Mouse (Mus musculus) ovary, postnatal 14 days (tissue): ENCODE data around the gene Galns.

Experiments used
- DNase-seq: peaks from one replicate; pipeline ENCODE4 v3.0.0; 2022; ENCODE audit warnings: low spot score

Gene Galns

DNA sequence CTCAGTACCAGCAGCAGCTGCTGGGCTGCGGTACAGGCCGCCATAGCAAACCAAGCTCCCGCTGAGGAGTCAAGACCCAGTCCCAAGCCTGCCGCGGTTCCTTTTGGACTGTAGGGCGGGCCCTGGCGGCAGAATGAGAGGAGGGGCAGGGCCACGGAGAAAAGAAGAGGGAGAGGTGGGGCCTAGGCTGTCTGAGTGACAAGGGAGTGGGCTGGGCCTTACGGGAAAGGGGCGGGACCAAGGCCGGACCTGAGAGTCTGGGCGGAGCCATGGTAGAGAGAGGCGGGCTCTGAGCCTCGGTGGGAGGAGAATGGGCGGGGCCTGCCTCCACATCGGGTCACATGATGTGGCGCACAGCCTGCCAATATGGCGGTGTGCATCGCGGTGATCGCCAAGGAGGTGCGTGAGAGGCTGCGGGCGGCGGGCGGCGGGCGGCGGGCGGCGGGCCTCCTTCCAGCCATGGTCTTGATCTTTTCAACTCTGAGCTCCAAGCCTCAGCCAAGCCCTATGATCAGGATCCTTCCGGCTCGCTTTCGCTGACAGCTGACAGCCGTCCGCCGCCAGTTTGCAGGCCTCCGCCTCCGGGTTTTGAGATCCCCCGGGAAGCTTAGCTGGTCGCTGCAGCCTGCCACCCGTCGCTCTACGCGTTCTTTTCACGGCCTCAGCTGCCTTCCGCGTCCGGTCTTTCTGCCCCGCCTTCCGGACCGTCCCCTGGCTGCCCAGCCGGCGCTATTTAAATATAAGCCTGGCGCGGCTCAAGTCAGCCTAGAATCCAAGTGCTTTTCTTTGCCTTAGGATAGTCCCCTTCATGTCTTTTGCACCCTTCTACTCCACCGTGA lies at the start of gene Galns, which contains the start of gene Trappc2l:
Gene Galns (minus strand): TSS at position 169 of the 839 bp plus-strand sequence.
Gene Trappc2l (plus strand): TSS at position 346 of the 839 bp plus-strand sequence.
- peak; percentile 91 for DNase-seq

DNA sequence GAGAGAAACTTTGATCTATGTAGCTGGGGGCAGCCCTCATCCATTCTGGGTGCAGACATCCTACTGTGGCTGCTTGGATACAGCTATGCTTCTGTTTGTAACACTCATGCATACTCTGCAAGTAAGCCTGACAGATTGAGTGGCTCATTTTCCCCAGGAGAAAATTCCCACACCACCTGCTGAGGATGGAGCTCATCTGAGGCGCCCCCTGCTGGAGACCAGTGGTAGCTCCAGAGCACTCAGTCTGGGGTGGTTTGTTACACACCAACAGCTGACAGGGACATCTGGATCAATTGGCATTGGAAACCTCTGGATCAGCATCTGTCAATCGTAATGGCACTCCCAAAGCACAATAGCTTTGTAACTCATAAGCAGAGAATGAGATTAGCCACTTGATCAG lies 48.8 kb upstream of the Galns start:
- DNase-seq, result no peak

DNA sequence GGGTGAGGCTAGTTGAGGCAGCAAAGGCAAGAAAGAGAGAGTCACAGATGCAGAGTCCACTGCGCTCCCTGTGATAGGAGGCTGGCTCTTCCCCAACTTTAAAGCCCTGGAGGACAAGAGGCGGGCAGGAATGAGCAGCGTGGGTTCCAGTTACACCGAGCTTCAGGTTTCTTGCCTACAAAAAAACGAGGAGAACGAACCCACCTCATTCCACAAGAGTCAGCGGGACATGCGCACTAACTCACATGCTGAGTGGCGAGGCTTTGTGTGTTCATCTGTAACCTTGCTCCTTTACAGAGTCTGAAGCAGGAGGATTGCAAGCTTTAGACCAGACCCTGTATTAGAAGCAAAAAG lies 47.5 kb upstream of the Galns start:
- no peak for DNase-seq

DNA sequence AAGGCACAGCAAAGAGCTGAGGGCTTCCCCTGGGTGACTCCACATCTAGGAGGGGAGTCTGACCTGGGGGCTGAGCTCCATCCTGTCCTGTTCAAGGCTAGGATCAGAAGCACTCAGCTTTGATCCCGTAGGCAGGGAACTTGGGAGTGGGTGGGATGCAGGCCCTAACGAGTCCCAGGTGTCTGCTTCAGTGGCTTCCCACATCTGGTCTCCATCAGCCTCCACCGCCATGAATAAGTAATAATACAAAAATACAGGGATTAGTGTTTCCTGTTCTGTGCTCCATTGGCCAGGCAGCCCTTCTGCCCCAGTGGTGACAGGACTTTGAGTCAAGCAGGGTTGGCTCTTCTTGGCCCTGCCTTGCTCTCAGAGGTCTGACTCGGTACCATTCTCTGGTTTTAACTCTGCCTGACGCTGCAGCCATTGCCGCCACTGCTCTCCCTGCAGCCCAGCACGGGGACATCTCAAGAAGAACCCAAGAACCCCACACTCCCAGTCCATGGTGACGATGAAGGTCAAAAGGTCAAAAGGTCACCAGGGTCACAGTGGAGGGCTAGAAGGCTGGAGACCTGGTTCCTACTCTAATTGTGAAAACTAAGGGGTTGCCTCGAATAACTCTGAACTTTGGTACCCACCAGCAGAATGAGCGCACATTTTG lies 47.0 kb upstream of the Galns start:
- DNase-seq, result no peak

DNA sequence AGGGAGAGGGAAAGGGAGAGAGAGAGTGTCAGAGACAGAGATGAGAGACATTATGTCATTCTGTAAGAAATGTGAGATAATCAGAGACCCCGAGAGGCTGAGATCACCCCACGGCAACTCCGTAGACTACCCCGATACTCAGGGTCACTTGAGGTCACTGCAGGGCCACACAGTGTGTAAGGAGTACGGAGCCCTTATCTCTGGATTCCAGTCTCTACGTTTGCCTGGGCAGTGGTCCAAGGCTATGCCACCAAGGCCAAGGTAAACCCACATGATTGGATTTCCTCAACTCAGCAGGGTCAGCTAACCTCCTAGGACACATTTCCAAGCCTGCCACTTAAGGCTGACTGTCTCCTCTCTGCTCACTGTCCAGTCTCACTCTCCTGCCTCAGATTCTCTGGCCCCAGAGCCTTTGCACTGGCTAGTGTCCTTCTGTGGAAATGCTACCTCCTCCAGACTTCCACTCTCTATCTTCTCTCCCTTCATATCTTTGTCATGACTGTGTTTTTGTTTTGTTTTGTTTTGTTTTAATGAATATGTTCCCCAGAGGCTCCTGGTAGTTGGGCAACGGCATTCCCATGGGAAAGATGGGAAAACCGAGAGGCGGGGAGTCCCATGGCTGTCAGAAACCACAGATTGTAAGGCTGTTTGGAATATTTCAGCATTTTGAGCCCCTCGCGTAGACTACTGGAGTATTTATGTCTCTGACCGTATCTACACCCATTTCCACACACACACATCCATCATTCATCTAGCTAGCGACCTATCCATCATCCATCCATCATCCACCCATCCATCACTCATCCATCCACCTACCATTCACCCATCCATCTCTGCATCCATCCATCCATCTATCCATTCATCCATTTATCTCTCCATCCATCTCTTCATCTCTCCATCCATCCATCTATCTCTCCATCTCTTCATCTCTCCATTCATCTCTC lies 45.1 kb upstream of the Galns start:
- DNase-seq, result no peak

DNA sequence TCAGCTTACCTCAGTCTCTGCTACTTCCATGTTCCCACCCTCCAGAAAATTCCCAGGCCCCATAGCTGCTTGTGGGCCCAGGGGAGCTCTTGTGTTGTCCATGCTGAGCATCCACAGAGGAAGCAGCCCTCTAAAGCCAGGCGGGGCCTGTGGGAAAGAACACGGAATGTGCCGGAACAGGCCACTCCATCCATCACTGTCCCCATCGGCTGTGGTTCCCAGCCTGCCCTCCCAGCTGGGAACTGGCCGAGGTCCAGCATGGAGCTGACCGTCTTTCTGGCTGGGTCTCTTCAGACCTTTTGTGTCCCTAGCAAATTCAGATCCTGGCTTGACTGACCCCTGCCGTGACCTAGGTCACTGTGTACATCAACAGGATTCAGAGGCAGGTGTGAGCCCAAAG lies 43.5 kb upstream of the Galns start:
- DNase-seq, result no peak

DNA sequence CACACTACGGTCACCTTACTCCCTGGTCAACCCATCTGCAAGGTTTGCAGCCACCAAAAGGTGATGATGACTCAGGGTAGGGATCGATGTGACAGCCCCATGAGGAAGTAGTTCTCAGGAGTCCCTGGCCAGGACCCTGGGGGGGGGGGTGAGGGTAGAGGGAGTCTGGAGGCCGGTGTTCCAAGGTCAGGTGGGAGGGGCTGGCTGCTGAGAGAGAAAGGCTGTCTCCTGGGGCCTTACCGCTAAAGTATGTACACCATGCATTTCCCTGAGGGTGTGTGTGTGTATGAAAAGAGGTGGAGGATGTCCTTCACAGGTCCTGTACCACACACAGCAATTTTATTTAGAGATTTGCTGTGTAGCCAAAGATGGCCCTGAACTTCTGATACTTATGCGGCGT lies 41.4 kb upstream of the Galns start:
- no peak for DNase-seq

DNA sequence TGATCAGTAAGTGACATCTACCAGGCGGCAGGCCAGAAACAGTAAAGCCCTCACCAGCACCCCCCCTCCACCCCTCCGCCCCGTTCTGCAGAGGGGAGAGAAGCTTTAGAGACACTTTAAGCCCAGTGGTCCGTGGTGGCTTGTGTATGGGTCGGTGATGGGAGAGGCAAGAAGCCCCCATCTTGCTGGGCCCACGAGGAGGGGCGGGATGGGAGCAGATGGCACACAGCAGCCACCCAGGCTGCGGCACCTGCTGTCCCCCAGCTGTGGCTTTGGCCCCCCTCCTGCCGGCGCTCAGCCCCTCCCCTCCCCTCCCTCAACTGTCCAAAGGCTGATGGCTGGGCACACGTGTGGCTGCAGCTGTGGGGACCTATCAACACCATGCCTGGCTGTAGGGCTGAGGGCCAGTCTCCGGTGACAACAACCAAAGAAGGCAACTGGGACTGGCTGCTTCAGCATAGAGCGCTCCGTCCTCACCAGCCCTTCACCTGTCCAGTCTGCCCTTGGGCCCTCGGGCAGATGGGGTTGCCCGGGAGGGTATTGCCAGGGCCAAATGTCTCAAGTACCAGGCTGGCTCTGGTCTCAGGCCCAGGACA lies 40.2 kb upstream of the Galns start:
- DNase-seq, result no peak

DNA sequence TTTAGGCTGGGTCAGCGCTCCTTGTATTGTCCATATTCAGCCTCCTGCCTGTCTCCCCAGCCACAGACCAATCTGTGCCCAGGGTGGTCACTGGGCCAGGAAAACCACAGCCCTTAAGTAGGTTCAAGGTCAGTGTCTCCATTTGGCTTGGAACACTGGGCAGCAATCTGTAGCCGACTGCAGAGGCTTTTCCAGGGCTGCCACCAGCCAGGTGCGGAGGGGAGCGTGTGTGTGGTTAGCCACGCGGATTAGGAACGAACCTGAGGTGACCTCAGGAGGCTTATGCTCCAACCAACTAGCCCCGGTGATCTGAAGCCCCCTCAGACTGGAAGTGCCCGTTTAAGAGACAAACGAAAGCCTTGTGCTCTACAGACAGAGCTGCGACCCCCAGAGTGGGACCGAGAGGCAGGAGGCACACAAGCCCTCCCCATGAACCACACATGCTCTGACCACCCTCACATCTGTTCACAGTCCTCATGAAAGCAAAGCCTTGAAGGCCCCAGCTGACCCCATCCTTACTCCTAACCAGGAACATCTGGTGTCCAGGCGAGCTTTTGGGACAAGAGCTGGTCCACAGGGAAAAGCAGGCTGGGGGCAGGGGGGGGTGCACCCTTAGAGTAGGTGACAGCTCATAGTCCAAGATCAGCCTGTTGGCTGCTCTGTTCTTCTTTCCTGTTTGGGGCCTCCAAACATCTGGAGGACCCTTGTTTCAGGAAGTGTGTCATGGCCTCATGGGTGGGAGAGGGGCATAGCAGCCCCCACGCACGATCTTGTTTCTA lies 37.1 kb upstream of the Galns start:
- DNase-seq, result no peak

DNA sequence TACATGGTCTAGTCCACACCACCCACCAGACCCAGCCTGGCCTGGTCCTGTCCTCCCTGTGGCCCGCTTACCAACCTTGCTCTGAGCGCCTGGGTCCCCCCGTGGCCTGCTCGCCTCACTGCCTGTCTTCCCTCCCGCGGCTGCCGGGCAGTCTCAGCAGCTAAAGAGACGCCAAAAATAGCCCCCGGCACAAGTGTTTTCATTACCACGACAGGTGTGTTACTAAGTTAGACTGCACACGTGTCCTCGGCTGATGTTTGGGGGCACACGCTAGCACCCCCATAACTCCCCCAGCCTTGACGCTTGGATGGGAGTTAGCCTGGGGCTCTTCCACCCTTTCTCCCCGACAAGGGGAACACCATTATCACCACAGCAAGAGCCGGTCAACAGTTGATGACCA lies 35.1 kb upstream of the Galns start:
- DNase-seq, result no peak

DNA sequence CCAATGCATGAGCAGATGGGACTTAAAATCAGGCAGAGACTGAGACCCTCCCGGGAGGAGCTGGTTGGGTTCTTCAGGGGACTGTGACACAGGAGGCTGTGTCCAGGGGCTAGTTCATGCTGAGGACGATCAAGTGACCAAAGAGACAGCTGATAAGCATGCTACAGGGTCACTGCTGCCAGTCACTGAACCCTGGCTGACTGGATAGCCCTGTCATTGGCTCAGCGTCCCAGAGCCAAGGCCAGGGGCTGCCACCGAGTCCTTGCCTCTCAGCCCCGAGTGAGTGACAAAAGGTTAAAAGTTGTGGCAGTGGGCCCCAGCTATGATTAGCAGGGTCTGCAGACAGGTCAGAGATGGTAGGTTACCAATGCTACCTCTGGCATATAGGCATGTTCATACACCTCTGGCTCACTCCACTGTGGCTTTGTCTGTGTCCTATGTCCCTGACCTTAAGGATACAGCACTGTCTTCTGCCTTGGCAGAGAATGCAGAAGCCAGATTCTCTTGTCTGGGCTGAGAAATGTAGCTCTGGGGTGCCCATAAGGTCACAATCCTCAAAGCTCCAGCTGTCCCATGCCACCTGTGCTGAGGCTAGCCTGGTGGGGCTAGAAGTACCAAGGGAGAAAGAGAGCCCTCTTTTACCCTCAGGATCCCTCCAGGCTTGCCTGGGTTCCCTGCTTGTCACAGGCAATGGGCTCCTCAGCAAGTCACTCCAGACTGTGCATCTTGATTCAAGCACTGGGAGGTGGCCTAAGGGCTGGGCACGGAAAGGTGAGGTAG lies 33.1 kb upstream of the Galns start:
- no peak for DNase-seq

DNA sequence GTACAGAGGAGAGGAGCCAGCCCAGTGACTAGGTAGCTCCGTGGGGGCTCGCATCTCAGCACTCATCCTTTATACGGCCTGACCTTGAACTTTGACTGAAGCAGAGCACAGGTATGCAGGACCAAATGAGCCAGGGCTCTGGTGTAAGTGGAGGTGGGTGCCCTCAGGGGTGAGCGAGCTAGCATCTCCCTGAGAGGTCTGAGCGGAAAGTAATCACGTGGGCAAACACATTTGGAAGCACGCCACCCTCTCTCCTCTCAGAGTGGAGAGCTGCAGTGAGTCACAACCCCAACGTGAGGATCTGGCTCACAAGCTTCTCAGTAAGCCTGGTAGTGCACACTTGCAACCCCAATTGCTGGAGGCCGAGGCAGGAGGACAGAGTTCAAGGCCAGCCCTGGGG lies 30.8 kb upstream of the Galns start:
- DNase-seq, result peak; percentile 31

DNA sequence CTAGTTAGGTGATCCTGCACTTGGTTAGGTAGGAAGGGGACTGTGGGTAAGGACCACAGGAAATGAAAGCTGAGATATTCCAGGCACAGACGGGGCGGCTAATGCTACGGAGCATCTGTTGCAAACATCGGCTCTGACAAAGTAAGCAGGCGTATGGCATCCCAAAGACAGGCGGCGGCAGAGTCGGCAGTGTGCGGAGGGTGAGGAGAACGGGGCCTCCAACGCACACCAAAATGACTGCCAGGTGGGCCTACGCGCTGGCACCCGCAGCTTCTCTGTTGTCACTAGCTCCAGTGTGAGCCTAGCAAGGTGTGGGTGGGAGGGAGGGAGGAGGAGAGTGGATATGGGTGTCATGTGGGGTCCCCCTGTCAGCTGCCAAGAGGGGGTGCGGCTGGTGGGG lies 30.1 kb upstream of the Galns start:
- DNase-seq, result no peak

DNA sequence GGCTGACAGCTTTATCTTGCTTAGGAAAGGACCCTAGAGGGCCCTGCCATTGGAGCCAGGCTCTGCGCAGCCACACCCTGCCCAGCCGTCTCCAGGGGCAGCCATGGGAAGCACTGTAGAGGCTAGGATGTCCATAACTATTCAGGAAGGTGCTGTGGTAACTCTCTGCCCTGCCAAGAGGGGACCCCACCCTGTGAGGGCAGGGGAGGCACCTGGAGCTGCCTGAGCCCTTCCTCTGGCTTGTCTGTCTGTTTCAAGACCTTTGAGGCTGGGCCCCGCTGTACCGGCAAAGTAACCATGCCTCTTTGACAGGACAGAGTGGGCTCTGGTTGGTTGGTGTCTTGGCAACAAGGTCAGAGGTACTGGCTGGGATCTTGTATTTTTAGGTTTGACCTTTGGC lies 29.6 kb upstream of the Galns start:
- DNase-seq, result no peak

DNA sequence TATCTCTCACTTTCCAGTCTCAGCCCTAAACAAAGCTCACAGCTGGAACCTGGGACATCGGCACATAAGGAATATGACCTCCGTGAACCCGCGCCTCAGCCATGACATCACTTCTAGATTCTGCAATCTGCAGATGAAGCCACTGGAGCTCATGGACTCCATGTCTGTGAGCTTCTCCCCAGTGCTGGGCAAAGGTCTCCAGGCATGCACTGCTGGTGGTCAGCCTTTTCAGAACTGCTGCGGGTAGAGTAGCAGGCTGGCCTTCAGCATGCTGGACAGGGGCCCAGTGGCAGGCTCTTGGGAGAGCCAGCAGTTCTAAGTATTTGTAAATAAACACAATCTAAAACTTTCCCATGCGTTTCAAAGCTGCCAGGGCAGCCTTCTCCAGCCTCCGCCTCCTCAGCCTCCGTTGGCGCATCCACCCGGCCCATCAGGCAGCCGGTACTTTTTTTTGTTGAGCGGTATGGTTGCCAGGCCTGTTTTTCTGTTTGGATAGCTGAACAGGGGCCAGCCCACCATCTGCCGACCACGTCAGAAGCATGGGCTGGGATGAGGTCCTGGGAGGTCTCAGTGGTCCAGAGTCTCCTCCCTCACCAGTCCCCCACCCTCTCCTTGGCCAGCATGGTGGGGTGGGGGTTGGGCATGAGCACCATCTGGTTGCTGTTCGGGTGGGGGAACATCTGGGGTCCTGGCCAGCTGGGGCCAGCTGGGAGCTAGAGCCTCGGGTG lies 28.4 kb upstream of the Galns start:
- peak; percentile 46 for DNase-seq

DNA sequence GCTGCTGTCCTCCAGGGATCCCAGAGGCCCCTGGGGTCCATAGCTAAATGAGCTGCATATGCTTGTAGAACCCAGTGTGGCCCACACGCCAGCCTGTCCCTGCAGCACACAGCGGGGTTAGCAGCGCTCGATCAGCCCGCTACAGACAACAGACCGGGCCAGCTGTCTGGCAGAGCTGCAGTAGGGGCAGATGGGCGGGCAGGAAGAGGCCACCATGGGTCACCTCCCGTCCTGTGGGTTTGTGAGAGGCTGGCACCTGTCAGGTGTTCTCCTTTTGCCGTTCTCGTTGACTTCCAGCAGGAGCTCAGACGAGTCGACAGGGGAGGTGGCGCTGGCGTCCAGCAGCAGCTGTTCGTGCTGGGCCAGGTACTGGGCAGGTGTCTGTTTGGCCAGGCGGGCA lies 27.3 kb upstream of the Galns start:
- DNase-seq, result no peak

DNA sequence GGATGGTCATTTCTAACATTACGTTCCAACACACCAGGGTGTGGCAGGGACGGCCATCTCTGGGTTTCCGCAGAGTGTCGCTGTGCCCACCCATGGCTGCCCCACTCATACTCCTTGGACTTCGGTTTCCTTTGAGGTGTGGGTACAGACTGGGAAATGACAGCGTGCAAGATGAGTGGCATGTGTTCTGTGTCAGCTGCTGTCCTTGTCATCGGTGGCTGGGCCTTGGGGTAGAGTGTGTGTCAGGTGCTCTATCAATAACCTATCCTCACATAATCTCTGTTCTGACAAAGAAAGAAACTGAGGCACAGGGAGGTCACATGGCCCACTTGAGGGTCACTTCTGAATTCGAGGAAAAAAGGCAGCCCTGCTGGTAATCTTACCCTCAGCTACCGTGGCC lies 26.0 kb upstream of the Galns start:
- DNase-seq, result no peak

DNA sequence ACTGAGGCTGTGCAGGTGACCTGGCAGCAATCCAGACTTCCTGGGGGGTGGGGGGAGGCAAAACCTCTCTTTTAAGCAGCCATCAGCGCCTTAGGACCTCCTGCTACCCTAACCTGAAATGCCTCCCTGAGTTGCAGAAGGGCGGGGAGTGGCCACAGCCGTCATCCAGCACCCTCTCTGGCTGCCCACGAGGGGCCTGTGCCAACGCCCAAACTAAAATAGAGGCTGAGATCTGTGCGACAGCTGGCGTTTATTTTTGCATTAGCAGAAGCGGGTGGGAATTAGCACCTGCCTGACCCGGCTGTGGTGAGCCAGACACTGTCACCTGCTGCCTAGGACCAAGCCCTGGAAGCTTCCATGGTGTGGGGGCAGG lies 25.5 kb upstream of the Galns start:
- no peak for DNase-seq

DNA sequence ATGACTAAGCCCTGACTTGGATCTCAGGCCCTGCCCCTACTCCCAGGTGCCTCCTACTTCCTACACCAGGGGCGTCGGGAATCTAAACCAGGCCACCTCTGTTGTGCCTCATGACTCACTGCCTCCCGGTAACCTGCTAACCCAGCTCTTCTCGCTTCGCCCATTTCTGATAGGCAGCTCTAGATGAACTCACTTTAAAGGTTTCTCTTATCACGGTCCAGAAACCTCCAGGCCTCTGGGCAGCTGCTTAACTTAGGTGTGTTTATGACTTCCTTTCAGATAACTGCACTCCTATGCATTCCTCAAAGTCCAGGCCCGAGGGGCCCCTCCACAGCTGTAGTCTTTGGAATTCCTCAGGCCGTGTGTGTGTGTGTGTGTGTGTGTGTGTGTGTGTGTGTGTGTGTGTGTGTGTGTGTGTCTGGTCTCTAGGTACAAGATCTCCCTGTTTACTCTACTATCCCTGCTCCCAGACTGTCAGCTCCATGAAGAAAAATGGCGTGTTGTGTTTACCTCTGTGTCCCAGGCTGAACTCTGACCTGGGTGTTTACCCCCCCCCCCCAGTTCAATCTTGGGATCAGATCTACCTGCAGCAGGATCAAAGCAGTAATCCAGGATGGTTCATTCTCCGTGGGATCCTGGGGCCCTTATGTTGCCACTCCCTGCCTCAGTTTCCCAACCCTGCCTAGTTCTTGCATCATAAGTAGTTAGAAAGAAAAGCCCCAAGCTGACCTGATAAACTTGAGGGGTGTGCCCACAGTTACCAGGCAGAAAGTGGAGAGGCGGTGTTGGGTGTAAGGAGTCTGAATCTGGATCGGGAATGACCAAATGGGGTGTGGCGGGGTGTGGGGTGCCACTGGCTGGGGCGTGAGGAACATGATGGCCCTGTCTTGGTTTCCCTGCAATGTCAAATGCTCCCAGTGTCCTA lies 24.9 kb upstream of the Galns start:
- DNase-seq, result no peak
